Mouse (Mus musculus) MEL (cell line): Measurements from ENCODE around the gene Mrps34. TPM values are rescaled to one million over a fixed set of nuclear protein-coding genes. Genes with fewer than 3 reads are reported as not detected.

ENCODE experiments used
- DNase-seq: peaks from one replicate; pipeline ENCODE4 v3.0.0; 2011; ENCODE audit warnings: low read depth, low spot score
- H3K27ac ChIP-seq: 2 replicates; pipeline ENCODE4 v1.5.1; 2012; ENCODE audit warnings: low read depth, mild to moderate bottlenecking, control low read depth, low read length, moderate library complexity; ENCODE audit not compliant: control insufficient read depth
- H3K27me3 ChIP-seq, 2 experiments: fragments of 150-350 bp in 1 of 2; sonication (generic) in 1 of 2; 2 replicates each; pipeline ENCODE4 v1.6.1; 2012; ENCODE audit warnings: low read length in 2 of 2, mild to moderate bottlenecking in 2 of 2, improper control_type of control experiment in 1 of 2, moderate library complexity in 1 of 2; ENCODE audit not compliant: insufficient read depth in 2 of 2, control insufficient read depth in 1 of 2
- H3K36me3 ChIP-seq, 2 experiments: 2 replicates each; pipeline ENCODE4 v1.6.1; 2012 to 2014; ENCODE audit warnings: low read length in 2 of 2, improper control_type of control experiment in 1 of 2, inconsistent platforms in 1 of 2, mild to moderate bottlenecking in 1 of 2; ENCODE audit not compliant: insufficient read depth in 2 of 2, control insufficient read depth in 1 of 2
- H3K4me1 ChIP-seq, 2 experiments: fragments of 150-350 bp in 1 of 2; sonication (generic) in 1 of 2; 2 replicates each; pipeline ENCODE4 v1.6.1; 2012; ENCODE audit warnings: low read length in 2 of 2, improper control_type of control experiment in 1 of 2, mild to moderate bottlenecking in 1 of 2; ENCODE audit not compliant: insufficient read depth in 2 of 2, control insufficient read depth in 1 of 2
- H3K4me3 ChIP-seq, 2 experiments: fragments of 150-350 bp in 1 of 2; sonication (generic) in 1 of 2; 2 replicates each; pipeline ENCODE4 v1.5.1; 2012; ENCODE audit warnings: low read depth in 2 of 2, low read length in 2 of 2, mild to moderate bottlenecking in 2 of 2, moderate library complexity in 2 of 2, control low read depth in 1 of 2, improper control_type of control experiment in 1 of 2; ENCODE audit not compliant: control insufficient read depth in 1 of 2, insufficient read depth in 1 of 2
- H3K79me2 ChIP-seq: 2 replicates; pipeline ENCODE4 v1.6.1; 2012; ENCODE audit warnings: mild to moderate bottlenecking, low read length, moderate library complexity; ENCODE audit not compliant: control insufficient read depth, poor library complexity, insufficient read depth
- H3K9ac ChIP-seq: 2 replicates; pipeline ENCODE4 v1.6.1; 2012; ENCODE audit warnings: low read depth, mild to moderate bottlenecking, control low read depth, low read length, moderate library complexity; ENCODE audit not compliant: control insufficient read depth, poor library complexity, severe bottlenecking
- H3K9me3 ChIP-seq: fragments of 150-350 bp; sonication (generic); replicated peaks from 2 replicates; pipeline ENCODE4 v1.6.1; 2012; ENCODE audit warnings: mild to moderate bottlenecking, low read length, improper control_type of control experiment, moderate library complexity; ENCODE audit not compliant: insufficient read depth
- BHLHE40 ChIP-seq: IDR thresholded peaks from 2 replicates; pipeline ENCODE4 v1.6.1; 2012; ENCODE audit warnings: low read depth, mild to moderate bottlenecking, inconsistent platforms, low read length, improper control_type of control experiment, borderline replicate concordance
- CHD2 ChIP-seq: IDR thresholded peaks from 2 replicates; pipeline ENCODE4 v1.6.1; 2011; ENCODE audit warnings: low read length, improper control_type of control experiment
- CTCF ChIP-seq, 3 experiments: IDR thresholded peaks in 2 of 3; conservative IDR thresholded peaks in 1 of 3; 2 replicates each; pipeline ENCODE4 v1.5.1; 2011 to 2012; ENCODE audit warnings: low read length in 3 of 3, low read depth in 2 of 3, mild to moderate bottlenecking in 2 of 3, improper control_type of control experiment in 1 of 3, inconsistent platforms in 1 of 3, mixed read lengths in 1 of 3, moderate library complexity in 1 of 3; ENCODE audit not compliant: control insufficient read depth in 1 of 3, insufficient read depth in 1 of 3, poor library complexity in 1 of 3, severe bottlenecking in 1 of 3
- E2F4 ChIP-seq: IDR thresholded peaks from 2 replicates; pipeline ENCODE4 v1.6.1; 2011; ENCODE audit warnings: low read depth, low read length, improper control_type of control experiment, borderline replicate concordance
- ELF1 ChIP-seq: IDR thresholded peaks from 2 replicates; pipeline ENCODE4 v1.6.1; 2014; ENCODE audit warnings: low read depth, mild to moderate bottlenecking, inconsistent platforms, low read length, improper control_type of control experiment, moderate library complexity
- GABPA ChIP-seq: IDR thresholded peaks from 2 replicates; pipeline ENCODE4 v1.6.1; 2012; ENCODE audit warnings: low read depth, mild to moderate bottlenecking, inconsistent platforms, low read length, improper control_type of control experiment, moderate library complexity
- MAX ChIP-seq: IDR thresholded peaks from 2 replicates; pipeline ENCODE4 v1.6.1; 2011; ENCODE audit warnings: low read length, improper control_type of control experiment
- MAZ ChIP-seq: IDR thresholded peaks from 2 replicates; pipeline ENCODE4 v1.6.1; 2012; ENCODE audit warnings: low read depth, mild to moderate bottlenecking, inconsistent platforms, low read length, improper control_type of control experiment
- MYB ChIP-seq: IDR thresholded peaks from 2 replicates; pipeline ENCODE4 v1.6.1; 2011; ENCODE audit warnings: mild to moderate bottlenecking, low read depth, low read length, improper control_type of control experiment
- MYC ChIP-seq: IDR thresholded peaks from 2 replicates; pipeline ENCODE4 v1.6.1; 2011; ENCODE audit warnings: low read depth, mild to moderate bottlenecking, low read length, improper control_type of control experiment, moderate library complexity
- NELFE ChIP-seq: IDR thresholded peaks from 2 replicates; pipeline ENCODE4 v1.6.1; 2011; ENCODE audit warnings: low read depth, low read length, improper control_type of control experiment
- NRF1 ChIP-seq: IDR thresholded peaks from 2 replicates; pipeline ENCODE4 v1.6.1; 2014; ENCODE audit warnings: low read depth, mild to moderate bottlenecking, inconsistent platforms, low read length, improper control_type of control experiment, moderate library complexity; ENCODE audit not compliant: poor library complexity, insufficient read depth, severe bottlenecking
- POLR2A ChIP-seq, 2 experiments: IDR thresholded peaks; 2 replicates each; pipeline ENCODE4 v1.6.1; 2011 to 2012; ENCODE audit warnings: low read length in 2 of 2, mild to moderate bottlenecking in 2 of 2, control low read depth in 1 of 2, improper control_type of control experiment in 1 of 2, low read depth in 1 of 2, moderate library complexity in 1 of 2; ENCODE audit not compliant: control insufficient read depth in 1 of 2, insufficient read depth in 1 of 2, poor library complexity in 1 of 2
- RAD21 ChIP-seq: IDR thresholded peaks from 2 replicates; pipeline ENCODE4 v1.6.1; 2011; ENCODE audit warnings: mild to moderate bottlenecking, low read depth, low read length, improper control_type of control experiment
- RCOR1 ChIP-seq: IDR thresholded peaks from 2 replicates; pipeline ENCODE4 v1.6.1; 2012; ENCODE audit warnings: low read depth, mild to moderate bottlenecking, inconsistent platforms, low read length, improper control_type of control experiment
- SIN3A ChIP-seq: IDR thresholded peaks from 2 replicates; pipeline ENCODE4 v1.6.1; 2012; ENCODE audit warnings: low read length, improper control_type of control experiment, inconsistent platforms
- SMC3 ChIP-seq: IDR thresholded peaks from 2 replicates; pipeline ENCODE4 v1.6.1; 2011; ENCODE audit warnings: low read depth, low read length, improper control_type of control experiment
- ZC3H11A ChIP-seq: IDR thresholded peaks from 2 replicates; pipeline ENCODE4 v1.6.1; 2012; ENCODE audit warnings: low read depth, mild to moderate bottlenecking, inconsistent platforms, low read length, improper control_type of control experiment
- ZKSCAN1 ChIP-seq: IDR thresholded peaks from 2 replicates; pipeline ENCODE4 v1.6.1; 2012; ENCODE audit warnings: low read depth, mild to moderate bottlenecking, inconsistent platforms, low read length, improper control_type of control experiment, moderate library complexity
- ZNF384 ChIP-seq: IDR thresholded peaks from 2 replicates; pipeline ENCODE4 v1.6.1; 2012; ENCODE audit warnings: low read depth, mild to moderate bottlenecking, inconsistent platforms, low read length, improper control_type of control experiment
- polyA plus RNA-seq, 2 experiments: library from polyadenylated mRNA; stranded (reverse) in 1 of 2; unstranded in 1 of 2; fragments of >175 nt in 1 of 2; fragments of >200 nt in 1 of 2; gene quantifications; 2 replicates each; pipeline versions ENCODE4 v1.2.1 to v1.2.4; 2012; ENCODE audit warnings: low replicate concordance in 2 of 2, low read depth in 1 of 2; ENCODE audit not compliant: insufficient read length in 2 of 2, insufficient read depth in 1 of 2, missing spikeins in 1 of 2
- total RNA-seq: library from RNA; depleted of rRNA; stranded (reverse); fragments of 300-350 nt; gene quantifications from 2 replicates; pipeline ENCODE4 v1.2.3, GENCODE M21; 2012

Mrps34 gene
- total and polyA plus RNA-seq, 3 experiments = 74.8 to 82.0 TPM; not detected in 1

- no peak for DNase-seq
- H3K4me3 ChIP-seq = no peak overlapping the region
- no peaks in the 10 kb centered on the region for H3K79me2 ChIP-seq
- TF ChIP-seq BHLHE40 (no peak), MAZ (no peak), GABPA (no peak), NELFE (no peak), MAX (no peak), SMC3 (no peak), MYC (no peak), ZNF384 (no peak), CHD2 (no peak), MYB (no peak), ELF1 (no peak), SIN3A (no peak), NRF1 (no peak), ZKSCAN1 (no peak)
- no peak overlapping the region for H3K9ac ChIP-seq
- no peak overlapping the region for H3K27ac ChIP-seq
- no peaks in the 10 kb centered on the region for H3K9me3 ChIP-seq
- no peaks in the 10 kb centered on the region; a peak in 1 of 4 replicates for H3K36me3 ChIP-seq
- peaks cover 0 to 2% of the 10 kb centered on the region in 2 experiments; a peak in 2 of 4 replicates for H3K27me3 ChIP-seq
- no peaks in the 10 kb centered on the region for H3K4me1 ChIP-seq
These were observed 16.4 kb upstream of the Mrps34 start for GRCm38 (mm10) chr17:24878531-24878930.

GRCm38 (mm10) chr17:24881738-24882440 lies 13.0 kb upstream of the Mrps34 start:
- peaks cover 0 to 8% of the 10 kb centered on the region in 2 experiments; a peak in 1 of 4 replicates for H3K4me1 ChIP-seq
- no peak overlapping the region for H3K4me3 ChIP-seq
- no peak overlapping the region for H3K27ac ChIP-seq
- no peaks in the 10 kb centered on the region; a peak in 2 of 4 replicates for H3K36me3 ChIP-seq
- TF ChIP-seq E2F4 = no peak
- TF ChIP-seq SMC3 = peak; percentile 71
- TF ChIP-seq CTCF (IDR thresholded peaks at IDR 0.05 in 2 of 3, conservative IDR thresholded peaks at IDR 0.05 in 1 of 3; ENCODE audit: control insufficient read depth in 1 of 3, insufficient read depth in 1 of 3, low read depth in 2 of 3, low read length in 3 of 3, poor library complexity in 1 of 3, severe bottlenecking in 1 of 3) = peak; percentile 63 to 67 (median 64)
- peak; percentile 36 for TF ChIP-seq RAD21
- TF ChIP-seq RCOR1 = no peak
- peak; percentile 36; the same call in 1 of the 2 replicates for TF ChIP-seq ZC3H11A
- TF ChIP-seq POLR2A (IDR thresholded peaks at IDR 0.05; ENCODE audit: control insufficient read depth in 1 of 2, insufficient read depth in 1 of 2, low read depth in 1 of 2, low read length in 2 of 2, poor library complexity in 1 of 2) = peak in 1 of 2 experiments; percentile 53; a peak in 2 of 4 replicates
- H3K27me3 ChIP-seq = no peaks in the 10 kb centered on the region
- no peak overlapping the region for H3K9ac ChIP-seq
- peak; percentile 48 for DNase-seq
- no peaks in the 10 kb centered on the region for H3K9me3 ChIP-seq
- H3K79me2 ChIP-seq = peaks cover 16% of the 10 kb centered on the region
